Mouse (Mus musculus) adrenal gland, adult 8-10 months (tissue): ENCODE results near the gene Gfra1. TPM values are rescaled to one million over a fixed set of nuclear protein-coding genes. Genes with fewer than 3 reads are reported as not detected.

Experiments used
- DNase-seq: peaks from one replicate; pipeline ENCODE4 v3.0.0; 2022
- total RNA-seq, 4 experiments: library from RNA; stranded (reverse); gene quantifications; 2 replicates each; pipeline ENCODE4 v1.2.4; 2022

Gfra1 gene
- total RNA-seq, 4 experiments from 2014 or later: 1.1 to 5.7 (median 3.3) TPM

DNA sequence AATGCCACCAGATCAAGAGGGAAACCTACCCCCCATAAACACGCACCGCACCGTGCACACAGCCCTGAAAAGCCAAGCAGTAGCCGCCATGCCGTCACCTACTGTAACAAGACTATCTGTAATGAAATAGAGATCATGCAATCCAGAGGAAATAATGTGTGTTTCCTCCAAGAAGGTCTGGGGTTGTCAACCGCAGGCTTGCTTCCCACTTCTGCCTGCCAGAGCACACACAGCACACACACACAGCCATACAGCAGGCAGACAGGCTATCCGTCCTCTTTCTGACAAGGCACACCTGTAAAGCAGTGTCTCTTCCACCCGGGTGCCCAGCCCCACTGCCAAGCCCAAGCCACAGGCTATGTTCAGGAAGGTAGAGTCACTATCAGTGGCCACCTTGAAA is 66.2 kb downstream of the Gfra1 start:
- DNase-seq: no peak

DNA sequence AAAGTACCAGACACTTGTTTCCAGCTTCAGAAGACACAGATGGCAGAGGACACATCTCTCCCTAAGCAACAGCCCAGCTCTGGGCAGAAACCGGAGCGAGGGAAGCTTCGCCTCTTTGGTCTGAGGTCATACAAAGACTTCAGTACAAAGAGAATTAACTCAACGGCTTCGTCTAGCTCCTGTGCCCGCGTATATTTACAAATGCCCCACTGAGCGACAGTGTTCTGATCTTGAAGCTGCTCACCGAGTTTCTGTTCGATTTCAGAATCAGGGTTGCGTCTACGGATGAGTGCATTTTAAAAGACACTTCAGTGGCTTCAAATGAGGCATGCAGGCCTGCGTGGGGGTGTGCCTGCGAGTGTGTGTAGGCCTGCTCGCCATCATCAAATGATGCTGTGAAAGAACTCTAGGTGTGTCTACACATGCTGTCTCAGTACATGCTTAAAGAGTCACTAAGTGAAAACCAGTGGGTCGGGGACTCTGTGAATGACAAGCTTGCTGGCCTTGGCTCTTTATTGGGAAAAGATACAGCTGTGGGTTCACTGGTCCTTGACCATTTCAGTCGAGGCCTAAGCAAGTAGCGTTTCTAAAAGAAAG is 66.8 kb downstream of the Gfra1 start:
- no peak for DNase-seq

DNA sequence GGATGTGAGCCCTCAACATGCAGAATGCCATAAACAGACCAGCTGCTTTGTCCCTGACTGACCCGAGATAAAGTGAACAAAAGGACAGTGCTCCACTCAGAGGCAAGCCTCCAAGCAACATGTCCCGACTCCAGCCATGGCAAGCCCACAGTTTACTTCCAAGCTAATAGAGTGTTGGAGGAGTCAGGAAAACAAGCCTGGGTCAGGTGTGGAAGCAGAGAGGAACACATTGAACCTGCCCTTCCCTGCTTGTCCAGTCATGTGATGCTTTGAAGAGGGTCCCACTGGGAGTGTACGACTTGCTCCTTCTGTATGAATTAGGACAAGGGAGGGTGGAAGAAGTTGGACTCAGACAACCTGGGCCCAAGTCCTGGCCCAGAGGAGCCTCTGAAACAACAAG is 72.4 kb downstream of the Gfra1 start:
- no peak for DNase-seq

DNA sequence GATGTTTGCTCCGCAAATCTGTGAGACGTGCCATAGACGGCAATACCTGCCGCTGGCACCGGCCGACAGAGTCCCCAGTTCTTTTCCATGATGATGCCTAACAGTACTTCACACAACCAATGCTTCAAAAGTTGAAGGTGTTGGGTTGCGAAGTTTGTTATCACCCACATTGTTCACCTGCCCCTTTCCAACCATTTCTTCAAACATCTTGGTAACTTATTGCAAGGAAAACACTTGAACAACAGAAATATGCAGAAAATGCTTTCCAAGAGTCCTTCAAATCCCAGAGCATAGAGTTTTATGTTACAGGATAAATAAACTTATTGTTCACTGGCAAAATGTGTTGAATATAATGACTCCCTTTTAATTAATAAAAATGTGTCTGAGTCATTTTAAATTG is 73.2 kb downstream of the Gfra1 start:
- DNase-seq: no peak

DNA sequence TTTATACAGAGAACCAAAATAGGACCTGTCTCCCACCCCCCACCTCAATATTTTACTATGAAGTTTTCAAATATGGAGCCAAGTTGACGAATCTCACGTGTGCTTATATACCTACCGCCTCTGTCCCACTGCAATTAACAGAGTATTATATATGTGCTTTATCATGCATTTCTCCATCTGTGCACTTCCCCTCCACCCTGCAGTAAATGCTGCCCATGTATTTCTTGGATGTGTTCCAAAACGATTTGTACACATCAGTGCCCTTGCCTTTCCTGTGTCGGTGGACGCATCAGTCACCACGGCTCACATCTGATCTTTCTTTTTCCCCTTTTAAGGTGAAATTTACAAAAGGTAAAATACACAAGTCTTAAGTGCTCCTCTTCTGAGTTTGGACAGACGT is 77.7 kb downstream of the Gfra1 start:
- no peak for DNase-seq

DNA sequence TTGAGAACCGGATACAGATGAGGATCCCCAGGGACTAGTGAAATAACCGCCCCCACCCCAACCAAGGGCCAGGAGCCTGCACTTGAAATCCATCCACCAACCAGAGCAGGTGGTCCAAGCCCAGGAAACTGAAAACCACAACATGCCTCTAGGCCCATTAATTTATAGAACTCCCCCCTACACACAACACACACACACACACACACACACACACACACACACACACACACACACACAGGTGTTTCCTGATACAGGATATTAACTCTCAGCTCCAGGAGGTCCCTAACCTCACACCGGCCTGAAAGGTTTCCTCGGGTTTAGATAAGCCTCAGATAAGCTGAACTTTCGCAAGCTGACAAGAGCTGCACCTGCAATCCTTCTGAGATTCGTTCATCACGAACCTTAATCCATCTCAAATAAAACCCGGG is 79.0 kb downstream of the Gfra1 start:
- no peak for DNase-seq

DNA sequence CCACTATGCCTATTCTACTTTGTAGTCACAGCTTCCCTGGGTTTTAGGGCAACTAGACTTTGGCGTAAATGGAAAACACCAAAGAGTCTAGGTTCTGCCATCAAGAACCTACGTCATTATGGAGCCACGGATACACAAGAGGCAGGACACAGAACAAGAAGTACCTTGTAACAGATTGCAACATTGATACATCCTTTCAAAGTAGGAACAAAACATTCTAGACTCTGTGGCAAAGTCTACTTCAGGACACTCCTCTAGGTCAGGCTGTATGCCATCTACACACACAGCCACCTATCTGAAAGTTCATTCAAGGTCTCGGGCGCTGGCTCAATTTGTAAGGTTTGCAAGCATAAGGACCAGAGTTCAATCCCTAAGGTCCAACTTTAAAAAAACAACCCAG is 81.1 kb downstream of the Gfra1 start:
- DNase-seq: no peak

DNA sequence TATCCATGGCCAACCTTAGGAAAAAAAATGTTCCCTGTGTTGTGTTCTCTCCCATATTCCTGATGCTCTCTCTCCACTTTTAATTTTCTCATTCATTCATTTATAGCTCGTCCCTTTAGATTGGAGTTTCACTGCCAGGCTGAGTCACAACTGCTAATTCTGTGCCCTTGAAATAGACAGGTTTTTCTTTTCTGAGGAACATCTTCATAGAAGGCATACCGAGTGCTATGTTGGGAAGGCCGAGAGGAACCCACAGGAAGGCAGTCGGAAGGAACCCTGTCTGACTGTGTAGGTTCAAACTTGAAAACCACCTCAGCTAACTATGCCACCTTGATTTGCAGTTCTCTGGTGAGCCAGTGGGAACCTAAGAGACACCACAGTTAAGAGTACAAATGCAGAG is 81.6 kb downstream of the Gfra1 start:
- no peak for DNase-seq

DNA sequence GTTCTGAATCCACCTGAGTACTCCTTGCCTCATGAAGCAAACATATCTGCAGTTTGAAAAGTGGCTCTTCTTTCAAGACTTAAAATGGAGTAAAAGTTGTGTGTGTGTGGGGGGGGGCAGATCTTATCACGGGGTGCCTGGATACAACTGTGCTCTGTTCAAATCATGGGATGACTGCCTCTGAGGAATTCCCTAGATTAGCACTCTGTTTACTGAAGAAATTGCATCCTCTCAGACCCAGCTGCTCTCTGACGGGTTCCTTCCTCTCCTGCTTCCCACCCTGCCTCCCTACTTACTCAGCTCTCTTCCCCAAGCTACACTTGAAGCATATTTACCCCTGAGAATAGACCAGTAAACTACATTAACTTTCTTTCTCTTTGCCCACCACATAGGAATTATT is 87.2 kb downstream of the Gfra1 start:
- DNase-seq: no peak

DNA sequence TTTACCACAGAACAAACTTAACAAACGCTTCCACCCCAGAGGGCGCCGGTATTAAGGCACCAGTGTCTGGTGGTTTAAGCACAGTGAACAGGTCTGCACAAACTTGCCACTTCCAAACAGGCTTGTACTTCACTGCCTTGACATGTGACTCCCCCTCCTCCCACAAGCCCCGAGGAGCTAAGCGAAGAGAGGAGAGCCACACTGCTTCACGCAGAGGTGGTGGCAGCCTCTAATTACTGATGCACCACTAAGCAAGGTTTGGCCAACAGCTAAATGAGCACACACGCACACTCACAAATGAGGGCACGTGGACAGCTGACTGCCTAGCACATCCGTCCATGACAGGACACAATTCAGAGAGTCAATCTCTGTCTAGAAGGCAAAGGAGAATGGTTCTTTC is 91.0 kb downstream of the Gfra1 start:
- DNase-seq: no peak

DNA sequence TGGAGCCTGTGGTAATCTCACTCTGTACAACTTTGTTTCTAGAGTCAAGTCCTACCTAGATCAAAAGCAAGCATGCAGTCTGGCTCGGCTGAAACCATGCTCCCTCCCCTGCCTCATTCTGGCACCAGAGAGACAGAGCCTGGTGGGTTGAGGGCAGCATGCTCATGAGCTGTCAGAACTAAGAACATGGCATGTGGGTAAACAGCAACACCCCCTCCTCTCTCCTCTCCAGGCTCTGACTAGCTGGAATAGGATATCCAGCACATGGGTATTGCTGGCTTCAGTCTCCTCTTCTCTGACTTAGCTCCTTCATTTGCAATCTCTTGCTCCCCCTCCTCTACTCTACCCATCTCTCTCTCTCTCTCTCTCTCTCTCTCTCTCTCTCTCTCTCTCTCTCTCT is 94.7 kb downstream of the Gfra1 start:
- no peak for DNase-seq

DNA sequence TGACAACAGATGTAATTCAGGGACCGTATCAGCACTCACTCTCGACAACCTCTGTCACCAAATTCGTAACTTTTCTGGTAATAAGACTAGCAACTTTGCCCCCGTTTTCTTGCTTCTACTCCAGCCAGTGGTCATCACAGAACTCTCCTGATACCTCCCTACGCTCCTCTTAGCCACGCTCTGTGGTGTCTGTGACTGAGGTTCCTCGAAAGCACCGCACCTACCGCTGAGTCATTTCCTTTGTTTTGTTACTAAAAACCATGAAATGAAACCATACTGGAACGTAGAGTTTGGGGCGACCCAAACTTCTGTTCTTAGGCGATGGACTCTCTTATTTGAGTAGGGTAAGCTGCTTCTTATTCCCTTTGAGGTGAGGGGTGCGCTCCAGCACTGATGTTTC is 97.6 kb downstream of the Gfra1 start:
- DNase-seq: no peak

DNA sequence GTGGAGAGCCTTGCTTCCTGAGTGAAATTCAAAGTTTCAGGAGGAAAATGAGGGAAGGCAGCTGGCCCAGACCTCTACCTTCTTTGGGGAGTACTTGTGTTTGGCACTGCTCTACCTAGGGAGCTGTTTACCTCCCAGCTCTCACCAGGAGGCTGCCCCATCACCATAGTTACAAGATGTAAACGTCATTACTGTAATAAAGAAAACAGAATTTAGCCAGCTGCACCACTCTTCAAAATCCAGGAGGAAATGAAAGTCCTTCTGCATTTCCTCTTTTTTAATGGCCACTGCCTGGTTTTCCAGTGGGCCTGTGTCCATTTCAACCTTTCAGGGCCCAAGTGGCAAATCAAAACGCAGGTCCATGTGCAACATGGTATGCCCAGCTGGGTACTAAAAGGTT is 101.8 kb downstream of the Gfra1 start:
- DNase-seq: no peak

DNA sequence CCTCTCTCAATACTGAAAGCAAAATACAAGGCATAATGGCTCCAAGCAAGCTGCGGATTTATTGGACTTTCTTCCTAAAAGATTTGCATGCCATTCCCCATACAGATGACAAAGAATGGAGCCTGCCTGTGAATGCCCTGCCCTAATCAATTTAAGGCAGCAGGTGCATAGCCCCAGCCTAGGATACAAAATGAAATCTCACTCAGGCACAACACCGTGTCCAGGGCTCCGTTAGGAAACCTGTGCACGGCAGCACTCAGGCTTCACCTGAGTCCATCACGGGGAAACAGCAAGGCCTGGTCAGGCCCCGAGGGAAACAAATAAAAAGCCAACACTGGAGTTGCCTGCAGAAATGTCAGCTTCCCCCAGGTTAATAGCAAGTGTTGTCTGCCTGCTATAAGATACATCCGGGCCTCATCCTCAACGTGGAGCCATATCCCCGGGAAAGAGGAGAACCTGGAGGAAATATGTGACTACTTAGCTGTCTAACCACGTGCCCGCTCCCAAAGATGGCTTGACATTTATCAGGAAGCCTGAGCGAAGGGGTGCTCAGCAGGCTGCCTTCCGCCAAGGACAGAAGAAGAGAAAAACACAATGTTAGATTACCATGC is 102.3 kb downstream of the Gfra1 start:
- DNase-seq: no peak

DNA sequence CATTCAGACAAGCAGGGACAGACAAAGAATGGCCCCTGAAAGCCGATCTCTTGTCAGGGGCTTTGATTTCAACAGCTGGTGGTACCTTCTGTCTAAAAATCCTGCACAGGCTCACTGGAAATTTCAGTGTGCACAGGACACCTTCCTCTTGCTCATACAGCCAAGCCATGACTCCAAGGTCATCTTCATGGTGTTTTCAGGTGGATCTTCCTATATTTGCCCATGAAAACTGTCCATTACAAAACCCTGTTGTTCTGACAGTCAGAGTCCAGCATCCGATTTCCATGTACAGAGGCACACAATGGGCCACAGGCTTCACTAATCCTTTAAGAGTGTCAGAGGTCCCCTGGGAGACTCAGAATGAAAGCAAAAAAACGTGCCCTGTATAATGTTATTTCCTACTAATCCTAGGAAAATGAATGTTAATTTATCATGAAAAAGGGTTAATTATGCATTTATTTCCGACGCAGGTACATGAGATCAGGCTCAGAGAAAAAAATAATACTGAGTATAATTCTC is 105.8 kb downstream of the Gfra1 start:
- DNase-seq: no peak

DNA sequence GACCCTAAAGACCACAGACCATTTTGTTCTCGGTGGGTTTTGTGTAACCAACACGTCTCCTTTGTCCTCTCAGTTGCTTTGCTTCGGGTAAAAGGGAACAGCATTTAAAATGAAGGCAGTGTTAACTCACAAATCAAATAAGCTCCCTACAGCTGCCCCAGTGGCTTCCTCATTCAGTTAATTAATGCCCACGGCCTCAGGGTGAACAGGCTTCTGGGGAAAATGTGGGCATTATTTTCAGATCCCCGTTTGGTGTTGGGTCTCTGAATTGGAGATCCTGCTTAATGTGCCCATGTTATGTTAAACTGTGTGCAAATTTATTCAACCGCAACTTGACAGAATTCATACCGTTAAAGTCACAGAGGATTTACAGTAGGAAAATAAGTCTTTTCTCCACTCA is 110.6 kb downstream of the Gfra1 start:
- no peak for DNase-seq

DNA sequence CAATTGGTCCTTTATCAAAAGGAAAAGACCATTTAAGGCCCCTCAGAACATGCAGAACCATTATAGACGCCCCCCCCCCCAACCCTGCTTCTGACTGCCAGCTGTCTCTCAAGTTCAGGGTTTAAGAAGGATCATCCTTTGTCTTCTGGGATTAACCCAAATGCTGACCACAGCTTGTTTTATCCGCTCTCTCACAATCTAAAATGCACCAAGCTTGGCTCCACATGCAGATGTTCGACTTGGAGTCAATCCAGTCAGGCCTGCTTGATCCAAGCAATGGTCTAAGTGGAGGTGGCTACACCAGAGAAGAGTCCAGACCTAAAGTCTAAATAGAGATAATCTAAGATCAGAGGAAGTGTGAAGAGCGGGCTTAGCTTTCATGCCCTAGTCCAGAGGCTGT is 114.4 kb downstream of the Gfra1 start:
- no peak for DNase-seq

DNA sequence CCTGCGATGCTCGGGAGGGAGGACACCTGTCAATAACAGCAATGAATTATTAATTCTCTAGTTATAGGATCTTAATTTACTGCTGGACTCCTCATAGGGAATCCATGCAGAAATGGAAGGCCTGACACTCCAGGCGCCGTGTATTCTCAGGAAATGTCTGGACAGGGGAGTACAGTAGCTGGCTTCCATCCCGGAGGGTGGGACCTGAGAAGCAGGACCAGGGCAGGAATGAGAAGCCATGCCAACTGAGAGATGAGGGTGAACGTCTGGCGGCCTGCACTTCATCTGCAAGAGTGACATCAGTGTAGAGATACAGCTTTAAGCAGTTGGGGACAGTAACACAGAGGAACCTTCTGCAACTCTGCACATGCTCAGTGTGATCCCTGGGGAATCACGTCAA is 115.5 kb downstream of the Gfra1 start:
- no peak for DNase-seq

DNA sequence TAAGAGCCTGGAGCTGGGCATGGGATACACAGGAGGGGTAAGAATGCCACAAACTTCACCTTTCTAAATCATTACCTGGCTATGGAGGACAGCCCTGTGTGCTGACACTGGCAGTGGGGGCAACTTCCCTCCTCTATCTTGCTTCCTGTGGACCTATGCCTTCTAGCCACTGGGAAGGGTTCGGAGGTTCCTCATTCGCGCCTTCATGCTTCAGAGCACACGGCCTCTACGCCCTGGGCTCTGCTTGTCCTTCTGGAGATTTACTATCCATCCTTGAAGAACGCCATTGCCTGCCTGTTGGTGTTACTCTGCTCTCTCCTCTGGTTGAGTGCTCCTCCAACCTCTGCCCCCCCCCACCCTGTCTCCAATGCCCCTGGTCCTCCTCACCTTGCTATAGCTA is 118.9 kb downstream of the Gfra1 start:
- DNase-seq: no peak

DNA sequence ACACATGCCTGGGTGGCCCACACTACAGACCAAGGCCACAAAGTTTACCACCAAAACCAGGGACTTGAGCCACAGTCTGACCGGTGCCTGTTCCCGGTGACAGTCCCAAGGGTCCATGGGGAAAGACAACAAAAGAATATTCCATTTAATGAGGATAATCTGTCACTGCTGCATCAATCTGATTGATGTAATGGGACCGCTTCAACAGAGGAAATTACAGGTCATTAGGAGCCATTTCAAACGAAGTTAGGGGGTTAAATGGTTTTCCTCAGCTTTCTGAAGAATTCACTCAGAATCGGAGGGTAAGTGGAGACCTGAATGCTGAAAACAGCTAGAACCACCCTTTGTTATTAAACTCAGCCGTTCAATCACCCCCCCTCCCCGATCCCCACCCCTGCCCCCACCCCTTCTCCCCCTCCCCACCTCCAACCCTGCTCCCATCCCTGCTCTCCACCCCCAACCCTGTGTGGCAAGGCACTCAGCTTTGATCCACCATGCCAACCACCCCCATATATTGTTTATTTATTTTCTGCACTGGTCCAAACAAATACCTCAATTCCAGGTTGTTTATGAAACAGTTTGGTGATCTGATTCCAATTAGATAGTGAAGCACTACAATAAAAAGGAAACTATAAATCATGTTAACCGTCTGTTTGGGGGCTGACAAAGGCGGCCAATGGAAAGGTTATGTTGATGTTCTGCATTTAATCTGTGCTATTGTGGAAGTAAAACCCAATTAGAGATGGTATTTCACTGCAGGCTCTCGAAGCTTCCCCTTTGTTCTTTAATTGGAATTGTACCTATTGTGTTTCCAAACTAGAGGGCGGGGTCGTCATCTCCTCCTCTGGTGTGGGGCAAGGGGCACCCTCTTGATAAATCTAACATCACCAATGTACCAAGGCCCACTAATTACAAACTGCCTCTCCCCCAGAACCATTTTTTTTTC is 119.9 kb downstream of the Gfra1 start:
- DNase-seq: no peak

DNA sequence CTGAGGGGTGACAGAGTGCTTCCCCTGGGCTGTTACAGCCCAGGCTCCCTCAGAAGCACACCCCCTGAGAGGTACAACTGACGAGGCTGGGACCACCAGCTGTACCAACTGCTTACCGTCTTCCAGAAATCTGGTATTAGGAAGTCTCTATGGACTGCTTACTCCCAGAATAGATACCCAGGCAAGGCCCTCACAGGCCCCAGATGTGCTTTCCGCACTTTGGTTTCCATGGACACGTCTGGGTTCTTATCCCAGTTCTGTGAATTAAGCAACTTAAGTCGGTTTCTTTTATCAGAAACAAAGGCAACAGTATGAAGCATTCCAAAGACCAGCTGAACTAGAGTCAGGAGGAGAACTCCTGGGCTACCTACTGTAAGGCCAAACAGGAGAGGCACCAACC is 126.4 kb downstream of the Gfra1 start:
- no peak for DNase-seq

DNA sequence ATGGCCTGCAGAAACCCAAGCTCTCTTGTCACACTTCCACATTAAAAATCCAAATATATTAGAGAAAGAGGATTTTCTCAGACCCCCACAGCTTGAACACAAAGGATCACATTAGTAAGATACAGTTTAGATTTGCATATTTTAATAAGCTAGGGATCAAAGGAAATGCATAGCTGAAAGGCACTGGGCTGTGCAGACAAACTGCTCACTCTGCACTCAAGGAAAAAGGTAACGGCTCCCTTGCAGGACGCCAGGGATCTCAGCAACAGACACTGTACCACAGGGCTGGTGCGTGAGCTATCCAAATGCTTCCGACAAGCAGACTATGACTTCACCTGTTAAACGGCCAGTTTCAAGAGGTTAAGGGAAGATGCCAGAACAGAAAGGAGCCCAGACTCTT is 127.7 kb downstream of the Gfra1 start:
- DNase-seq: no peak

DNA sequence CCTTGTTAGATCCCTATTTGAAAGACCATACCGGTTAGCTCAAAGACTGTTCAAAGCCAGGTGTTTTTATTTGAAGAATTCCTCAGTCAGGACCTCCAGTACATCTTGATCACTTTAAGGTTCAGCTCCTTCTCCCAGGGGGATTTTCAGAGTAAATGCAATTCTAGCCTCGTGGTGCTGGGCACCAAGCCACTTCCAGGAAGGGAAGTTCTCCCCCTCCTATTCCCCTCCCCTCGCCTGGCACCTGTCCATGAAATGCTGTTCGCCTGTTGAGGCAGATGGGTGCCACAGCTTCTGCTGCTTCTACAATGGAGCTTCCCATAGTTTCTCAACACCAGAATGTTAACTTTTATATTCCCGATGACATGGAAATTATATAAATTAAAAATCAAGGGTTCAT is 139.2 kb downstream of the Gfra1 start:
- DNase-seq: no peak

DNA sequence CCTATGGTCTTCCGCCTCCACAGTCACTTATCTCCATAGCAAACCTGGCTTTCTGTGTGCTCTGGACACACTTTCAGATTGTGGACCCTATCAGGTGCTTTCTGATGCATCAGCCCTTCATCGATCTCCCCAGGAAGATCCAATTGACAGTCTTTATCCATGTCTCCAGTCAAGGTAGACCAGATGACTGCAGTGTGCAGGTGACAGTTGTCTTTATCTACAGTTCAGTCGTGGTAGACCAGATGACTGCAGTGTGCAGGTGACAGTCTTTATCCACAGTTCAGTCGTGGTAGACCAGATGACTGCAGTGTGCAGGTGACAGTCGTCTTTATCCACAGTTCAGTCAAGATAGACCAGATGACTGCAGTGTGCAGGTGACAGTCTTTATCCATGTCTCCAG is 140.0 kb downstream of the Gfra1 start:
- DNase-seq: no peak
